Mouse (Mus musculus) mesoderm, embryonic 11.5 days (tissue): ENCODE results near the gene Olfr1322.

Source experiments
- DNase-seq: peaks from one replicate; pipeline ENCODE4 v3.0.0-alpha.2; 2012; ENCODE audit warnings: low read depth, low spot score

Gene Olfr1322

GRCm38 (mm10) chrX:49891383-49891782 is at the start of gene Olfr1322:
TSS of gene Olfr1322 (minus strand) at chrX:49891483.
- DNase-seq = no peak

- DNase-seq = no peak
Measured at GRCm38 (mm10) chrX:49877651-49878349, 13.5 kb downstream of the Olfr1322 start.
